Mouse (Mus musculus) stomach, embryonic 15.5 days (tissue): ENCODE measurements at regions not wholly inside any gene's neighbourhood (a gene's known extent, or its start where the extent isn't known, plus 50 kb on each side); places are given as distances from the start of the nearest gene placed in this dataset.

Experiments
- ATAC-seq: fragments of 200-750 bp; cut with Nextera tagmentation; 2 replicates; pipeline ENCODE4 v1.8.0; 2017; ENCODE audit warnings: low read depth, moderate number of reproducible peaks, moderate TSS enrichment; ENCODE audit not compliant: insufficient read depth, low FRiP score
- H3K27ac ChIP-seq: fragments of 300-500 bp; sonication (generic); 2 replicates; pipeline ENCODE4 v1.5.1; 2015; ENCODE audit warnings: mild to moderate bottlenecking, inconsistent platforms
- H3K27me3 ChIP-seq: fragments of 300-500 bp; sonication (generic); replicated peaks from 2 replicates; pipeline ENCODE4 v1.6.1; 2015; ENCODE audit warnings: inconsistent platforms
- H3K36me3 ChIP-seq: fragments of 300-500 bp; sonication (generic); 2 replicates; pipeline ENCODE4 v1.6.1; 2015; ENCODE audit warnings: inconsistent platforms
- H3K4me1 ChIP-seq: fragments of 300-500 bp; sonication (generic); 2 replicates; pipeline ENCODE4 v1.6.1; 2015; ENCODE audit warnings: inconsistent platforms
- H3K4me2 ChIP-seq: fragments of 300-500 bp; sonication (generic); 2 replicates; pipeline ENCODE4 v1.6.1; 2015; ENCODE audit warnings: mild to moderate bottlenecking, inconsistent platforms
- H3K4me3 ChIP-seq: fragments of 300-500 bp; sonication (generic); replicated peaks from 2 replicates; pipeline ENCODE4 v1.5.1; 2015; ENCODE audit warnings: inconsistent platforms
- H3K9ac ChIP-seq: fragments of 300-500 bp; sonication (generic); 2 replicates; pipeline ENCODE4 v1.6.1; 2015; ENCODE audit warnings: inconsistent platforms
- H3K9me3 ChIP-seq: fragments of 300-500 bp; sonication (generic); 2 replicates; pipeline ENCODE4 v1.6.1; 2016; ENCODE audit warnings: inconsistent platforms
- WGBS: fragments of 180-500 bp; shearing (Covaris S2); methylation state at CpG from one replicate; pipeline ENCODE4 v1.1.7; 2015; 5-methylcytosine and 5-hydroxymethylcytosine counted together

GRCm38 (mm10) chr8:36338628-36339027 lies 573.0 kb downstream of the Gm19410 start:
- no peak overlapping the region for H3K27ac ChIP-seq
- H3K4me3 ChIP-seq = no peak overlapping the region
- H3K27me3 ChIP-seq = no peaks in the 10 kb centered on the region
- no peaks in the 10 kb centered on the region for H3K36me3 ChIP-seq
- no peaks in the 10 kb centered on the region for H3K9me3 ChIP-seq
- H3K4me2 ChIP-seq = no peak overlapping the region
- 90% methylated on average over 5 of the region's 5 CpGs for WGBS
- no peak overlapping the region for H3K9ac ChIP-seq
- no peaks in the 10 kb centered on the region for H3K4me1 ChIP-seq
- no peak for ATAC-seq

GRCm38 (mm10) chr8:36339449-36339848 lies 573.9 kb downstream of the Gm19410 start:
- Histone ChIP-seq H3K27ac (no peak overlapping the region), H3K4me1 (no peaks in the 10 kb centered on the region), H3K4me3 (no peak overlapping the region), H3K9ac (no peak overlapping the region), H3K4me2 (no peak overlapping the region), H3K9me3 (no peaks in the 10 kb centered on the region), H3K27me3 (no peaks in the 10 kb centered on the region), H3K36me3 (no peaks in the 10 kb centered on the region)
- WGBS = 90% methylated on average over 6 of the region's 6 CpGs
- no peak for ATAC-seq

GRCm38 (mm10) chr8:36340454-36340853 lies 574.9 kb downstream of the Gm19410 start:
- H3K4me2 ChIP-seq = no peak overlapping the region
- 65% methylated on average over 3 of the region's 3 CpGs for WGBS
- ATAC-seq = no peak
- H3K9ac ChIP-seq = no peak overlapping the region
- no peaks in the 10 kb centered on the region for H3K27me3 ChIP-seq
- H3K4me3 ChIP-seq = no peak overlapping the region
- no peaks in the 10 kb centered on the region for H3K9me3 ChIP-seq
- no peaks in the 10 kb centered on the region for H3K36me3 ChIP-seq
- H3K27ac ChIP-seq = no peak overlapping the region
- H3K4me1 ChIP-seq = no peaks in the 10 kb centered on the region

- no peaks in the 10 kb centered on the region for H3K27me3 ChIP-seq
- H3K27ac ChIP-seq = no peak overlapping the region
- H3K9ac ChIP-seq = no peak overlapping the region
- WGBS = 67% methylated on average over 4 of the region's 4 CpGs
- no peaks in the 10 kb centered on the region for H3K4me1 ChIP-seq
- H3K4me3 ChIP-seq = no peak overlapping the region
- no peak for ATAC-seq
- H3K9me3 ChIP-seq = no peaks in the 10 kb centered on the region
- no peak overlapping the region for H3K4me2 ChIP-seq
- no peaks in the 10 kb centered on the region for H3K36me3 ChIP-seq
Observed at GRCm38 (mm10) chr8:36341965-36342364, 576.4 kb downstream of the Gm19410 start.

GRCm38 (mm10) chr8:36342650-36343049 lies 577.1 kb downstream of the Gm19410 start:
- no peak overlapping the region for H3K4me3 ChIP-seq
- no peak overlapping the region for H3K27ac ChIP-seq
- H3K36me3 ChIP-seq = no peaks in the 10 kb centered on the region
- H3K4me2 ChIP-seq = no peak overlapping the region
- 80% methylated on average over 5 of the region's 5 CpGs for WGBS
- no peaks in the 10 kb centered on the region for H3K27me3 ChIP-seq
- H3K4me1 ChIP-seq = no peaks in the 10 kb centered on the region
- H3K9me3 ChIP-seq = no peaks in the 10 kb centered on the region
- ATAC-seq = no peak
- no peak overlapping the region for H3K9ac ChIP-seq

GRCm38 (mm10) chr8:36346682-36347324 lies 581.2 kb downstream of the Gm19410 start:
- ATAC-seq = peak; percentile 50; the same call in 1 of the 2 replicates
- no peaks in the 10 kb centered on the region for H3K9me3 ChIP-seq
- no peak overlapping the region for H3K27ac ChIP-seq
- no peak overlapping the region for H3K4me2 ChIP-seq
- H3K4me3 ChIP-seq = no peak overlapping the region
- 47% methylated on average over 7 of the region's 7 CpGs for WGBS
- H3K27me3 ChIP-seq = no peaks in the 10 kb centered on the region
- H3K36me3 ChIP-seq = no peaks in the 10 kb centered on the region
- no peaks in the 10 kb centered on the region for H3K4me1 ChIP-seq
- H3K9ac ChIP-seq = no peak overlapping the region

GRCm38 (mm10) chr8:36348067-36348466 lies 582.5 kb downstream of the Gm19410 start:
- H3K27me3 ChIP-seq = no peaks in the 10 kb centered on the region
- no peak overlapping the region for H3K4me3 ChIP-seq
- 94% methylated on average over 1 of the region's 1 CpGs for WGBS
- no peak overlapping the region for H3K9ac ChIP-seq
- no peak overlapping the region for H3K27ac ChIP-seq
- no peaks in the 10 kb centered on the region for H3K36me3 ChIP-seq
- no peaks in the 10 kb centered on the region for H3K9me3 ChIP-seq
- no peak for ATAC-seq
- no peaks in the 10 kb centered on the region for H3K4me1 ChIP-seq
- H3K4me2 ChIP-seq = no peak overlapping the region

GRCm38 (mm10) chr8:36354926-36355325 lies 589.3 kb downstream of the Gm19410 start:
- Histone ChIP-seq H3K4me3 (no peak overlapping the region), H3K9ac (no peak overlapping the region), H3K27me3 (no peaks in the 10 kb centered on the region), H3K4me1 (no peaks in the 10 kb centered on the region), H3K27ac (peak overlapping the region; percentile 26; the same call in 1 of the 2 replicates), H3K9me3 (no peaks in the 10 kb centered on the region), H3K36me3 (no peaks in the 10 kb centered on the region), H3K4me2 (no peak overlapping the region)
- no peak for ATAC-seq
- 29% methylated on average over 3 of the region's 3 CpGs for WGBS

GRCm38 (mm10) chr8:36358998-36359397 lies 593.4 kb downstream of the Gm19410 start:
- 75% methylated on average over 2 of the region's 2 CpGs for WGBS

GRCm38 (mm10) chr8:36361255-36361654 lies 595.7 kb downstream of the Gm19410 start:
- H3K4me1 ChIP-seq = no peaks in the 10 kb centered on the region
- no peak overlapping the region for H3K27ac ChIP-seq
- no peak overlapping the region for H3K9ac ChIP-seq
- no peak for ATAC-seq
- no peaks in the 10 kb centered on the region for H3K9me3 ChIP-seq
- 6% methylated on average over 2 of the region's 2 CpGs for WGBS
- H3K4me2 ChIP-seq = no peak overlapping the region
- H3K27me3 ChIP-seq = no peaks in the 10 kb centered on the region
- no peaks in the 10 kb centered on the region for H3K36me3 ChIP-seq
- H3K4me3 ChIP-seq = no peak overlapping the region

More at GRCm38 (mm10) chr8:36358998-36359397, 593.4 kb downstream of the Gm19410 start:
- no peaks in the 10 kb centered on the region for H3K9me3 ChIP-seq
- H3K4me2 ChIP-seq = no peak overlapping the region
- no peak for ATAC-seq
- no peaks in the 10 kb centered on the region for H3K36me3 ChIP-seq
- H3K4me3 ChIP-seq = no peak overlapping the region
- H3K27me3 ChIP-seq = no peaks in the 10 kb centered on the region
- no peak overlapping the region for H3K9ac ChIP-seq
- no peak overlapping the region for H3K27ac ChIP-seq
- H3K4me1 ChIP-seq = no peaks in the 10 kb centered on the region

GRCm38 (mm10) chr8:36361818-36362217 lies 596.2 kb downstream of the Gm19410 start:
- Histone ChIP-seq H3K4me2 (no peak overlapping the region), H3K27me3 (no peaks in the 10 kb centered on the region), H3K27ac (no peak overlapping the region), H3K9me3 (no peaks in the 10 kb centered on the region), H3K9ac (no peak overlapping the region), H3K36me3 (no peaks in the 10 kb centered on the region), H3K4me1 (no peaks in the 10 kb centered on the region), H3K4me3 (no peak overlapping the region)
- no peak for ATAC-seq
- WGBS = 48% methylated on average over 8 of the region's 8 CpGs

GRCm38 (mm10) chr8:36363291-36363690 lies 597.7 kb downstream of the Gm19410 start:
- no peak overlapping the region for H3K27ac ChIP-seq
- H3K36me3 ChIP-seq = no peaks in the 10 kb centered on the region
- H3K4me1 ChIP-seq = no peaks in the 10 kb centered on the region
- WGBS = 68% methylated on average over 9 of the region's 9 CpGs
- no peak for ATAC-seq
- no peaks in the 10 kb centered on the region for H3K27me3 ChIP-seq
- H3K9me3 ChIP-seq = no peaks in the 10 kb centered on the region
- H3K4me3 ChIP-seq = no peak overlapping the region
- no peak overlapping the region for H3K4me2 ChIP-seq
- no peak overlapping the region for H3K9ac ChIP-seq
